Mouse (Mus musculus) heart, adult 2 months (tissue): Measurements from ENCODE around the gene Dtd1.

Experiments
- CTCF ChIP-seq: fragments of 200-600 bp; IDR thresholded peaks from 2 replicates; pipeline ENCODE4 v1.8.1; 2022; ENCODE audit warnings: antibody characterized with exemption, mild to moderate bottlenecking, moderate library complexity
- POLR2A ChIP-seq: fragments of 200-500 bp; IDR thresholded peaks from 2 replicates; pipeline ENCODE4 v1.6.1; 2011; ENCODE audit warnings: mild to moderate bottlenecking, low read depth, low read length, control low read depth; ENCODE audit not compliant: insufficient read depth

GRCm38 (mm10) chr2:144599831-144600687 lies at the start of gene Dtd1:
- TF ChIP-seq CTCF, result peak; percentile 97; the same call in 1 of the 2 replicates
- peak; percentile 64 for TF ChIP-seq POLR2A
